Mouse (Mus musculus): Measurements from ENCODE around the gene Fam49a. TPM values are rescaled to one million over a fixed set of nuclear protein-coding genes. Genes with fewer than 3 reads are reported as not detected.
"Not testable (repeated sequence)": the region's sequence is repeated elsewhere in the genome, so short reads cannot be mapped to it uniquely, and the experiment has no call there.

Gene Fam49a
- total RNA-seq, 2 experiments from 2014 or later = 4.6 to 6.5 TPM

- DNase-seq = no peak
Measured at GRCm38 (mm10) chr12:12314326-12314725, 52.4 kb downstream of the Fam49a start.

DNA sequence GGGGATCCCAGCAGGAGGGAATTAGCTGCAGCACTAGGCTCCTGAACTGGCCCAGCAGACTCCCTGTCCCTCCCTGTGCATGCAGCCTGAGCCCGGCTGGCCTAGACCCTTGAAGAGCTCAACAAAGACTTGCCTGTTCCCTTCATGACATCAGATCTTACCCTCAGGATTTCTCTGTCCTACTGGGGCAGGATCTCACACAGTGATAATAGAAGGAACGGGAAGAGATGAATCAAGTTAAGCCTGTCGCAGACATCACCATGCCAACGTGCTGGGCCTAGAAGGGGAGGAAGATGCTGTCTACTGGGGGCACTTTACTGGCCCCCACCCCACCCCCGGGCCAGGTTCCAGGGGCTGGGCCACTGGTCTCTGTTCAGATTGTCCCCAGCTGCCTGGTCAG lies 53.1 kb downstream of the Fam49a start:
- peak; percentile 46 for DNase-seq

GRCm38 (mm10) chr12:12316956-12317355 lies 55.0 kb downstream of the Fam49a start:
- DNase-seq = no peak

DNA sequence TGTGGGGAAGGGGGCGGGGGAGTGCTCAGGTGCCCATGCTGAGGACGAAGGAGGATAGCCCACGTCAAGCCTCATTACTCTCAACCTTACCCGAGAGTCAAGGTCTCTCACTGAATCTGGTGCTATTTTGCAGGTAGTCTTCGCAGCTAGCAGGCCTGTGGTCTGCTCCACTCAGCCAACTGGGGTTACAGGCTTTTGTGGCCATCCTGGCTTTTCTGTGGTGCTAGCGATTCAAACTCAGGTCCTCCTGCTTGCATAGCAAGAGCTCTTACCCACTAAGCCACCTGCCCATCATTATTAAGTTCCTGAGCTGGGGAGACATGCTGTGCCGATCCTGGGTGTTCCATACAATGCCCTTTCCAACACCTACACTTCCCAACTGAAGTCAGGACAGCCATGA lies 55.7 kb downstream of the Fam49a start:
- no peak for DNase-seq

DNA sequence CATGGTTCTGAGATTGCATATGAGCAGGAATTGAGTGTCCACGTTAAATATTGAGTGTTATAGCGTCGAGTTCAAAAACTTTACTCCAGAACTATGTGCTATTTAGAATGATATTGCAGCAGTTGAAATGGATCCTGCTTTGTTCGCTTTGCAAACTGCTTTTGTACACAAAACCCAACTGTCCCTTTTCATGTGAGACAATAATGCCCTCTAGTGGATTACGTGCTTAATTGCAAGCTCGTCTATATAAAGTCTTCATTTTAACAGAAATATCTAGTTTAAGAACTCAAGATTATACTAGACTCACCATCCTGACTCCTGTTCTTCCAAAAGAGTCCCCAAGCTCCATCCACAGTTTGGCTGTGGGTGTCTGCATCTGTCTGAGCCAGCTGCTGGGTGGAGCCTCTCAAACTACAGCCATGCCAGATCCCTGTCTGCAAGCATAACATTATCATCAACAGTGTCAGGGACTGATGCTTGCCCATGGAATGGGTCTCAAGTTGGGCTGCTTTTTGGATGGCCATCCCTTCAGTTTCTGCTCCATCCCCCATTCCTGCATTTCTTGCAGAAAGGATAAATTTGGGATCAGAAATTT lies 56.3 kb downstream of the Fam49a start:
- no peak for DNase-seq

- DNase-seq = no peak
Measured at GRCm38 (mm10) chr12:12320693-12321092, 58.8 kb downstream of the Fam49a start.

GRCm38 (mm10) chr12:12321111-12321510 lies 59.2 kb downstream of the Fam49a start:
- no peak for DNase-seq

DNA sequence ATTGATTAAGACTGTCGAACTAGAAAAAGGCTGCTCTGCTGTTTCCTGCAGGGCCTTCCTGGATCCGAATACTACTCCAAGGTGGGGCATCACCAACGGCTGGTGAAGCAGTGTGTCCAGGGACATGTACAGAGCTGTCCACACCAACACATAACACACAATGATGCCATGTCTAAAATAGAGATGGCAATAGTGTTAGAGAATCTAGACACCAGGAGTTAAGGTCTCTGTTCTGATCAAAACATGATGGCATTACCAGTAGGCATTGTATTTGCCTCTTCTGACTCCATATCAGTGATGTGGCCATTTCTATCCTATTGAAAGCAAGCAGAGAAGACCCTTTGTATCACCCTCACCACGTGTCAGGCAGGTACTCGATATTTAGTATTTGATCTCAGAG lies 61.1 kb downstream of the Fam49a start:
- no peak for DNase-seq

DNA sequence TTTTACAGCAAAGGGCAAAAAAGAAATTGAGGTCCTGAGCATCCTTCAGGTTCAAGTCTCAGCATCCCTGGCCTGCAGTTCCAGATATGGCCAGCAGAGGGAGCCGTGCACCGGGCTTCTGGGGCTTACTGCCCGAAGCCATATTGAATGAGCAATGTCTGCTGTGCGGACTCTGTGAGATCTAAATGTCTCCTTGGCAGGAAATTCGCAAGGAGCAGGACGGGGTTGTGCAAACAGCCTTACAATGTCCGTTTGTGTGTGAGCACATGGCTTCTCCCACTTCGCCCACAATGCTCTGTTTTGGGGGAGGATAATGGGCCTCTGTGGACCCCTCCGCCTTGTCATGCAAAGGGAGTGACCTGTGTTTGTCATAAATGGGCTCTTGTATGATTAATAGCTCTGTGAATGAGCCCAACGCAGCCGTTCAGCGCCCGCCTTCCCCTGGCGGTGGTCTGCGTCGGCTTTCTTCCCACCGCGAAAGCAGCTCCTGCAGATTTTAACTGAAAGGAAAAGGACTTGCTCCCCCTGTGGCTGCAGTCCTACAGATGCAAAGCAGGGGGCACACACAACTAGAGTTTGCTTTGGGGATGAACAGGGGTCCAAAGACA lies 61.8 kb downstream of the Fam49a start:
- peak; percentile 62 for DNase-seq

DNA sequence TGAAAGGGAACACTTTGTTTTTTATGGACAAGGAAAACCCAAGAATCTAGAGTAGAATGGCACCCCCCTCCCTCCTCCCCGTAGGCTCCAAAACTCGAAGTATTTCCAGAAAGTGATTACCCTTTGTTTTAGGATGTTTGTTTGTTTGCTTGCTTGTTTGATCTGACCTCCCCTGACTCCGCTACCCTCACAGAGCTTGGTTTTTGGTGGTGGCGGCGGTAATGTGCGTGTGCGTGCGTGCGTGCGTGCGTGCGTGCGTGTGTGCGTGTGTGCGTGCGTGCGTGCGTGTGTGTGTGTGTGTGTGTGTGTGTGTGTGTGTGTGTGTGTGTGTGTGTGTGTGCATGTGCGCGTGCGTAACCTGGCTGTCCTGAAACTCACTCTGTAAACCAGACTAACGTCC lies 62.3 kb downstream of the Fam49a start:
- DNase-seq = not testable (repeated sequence)

DNA sequence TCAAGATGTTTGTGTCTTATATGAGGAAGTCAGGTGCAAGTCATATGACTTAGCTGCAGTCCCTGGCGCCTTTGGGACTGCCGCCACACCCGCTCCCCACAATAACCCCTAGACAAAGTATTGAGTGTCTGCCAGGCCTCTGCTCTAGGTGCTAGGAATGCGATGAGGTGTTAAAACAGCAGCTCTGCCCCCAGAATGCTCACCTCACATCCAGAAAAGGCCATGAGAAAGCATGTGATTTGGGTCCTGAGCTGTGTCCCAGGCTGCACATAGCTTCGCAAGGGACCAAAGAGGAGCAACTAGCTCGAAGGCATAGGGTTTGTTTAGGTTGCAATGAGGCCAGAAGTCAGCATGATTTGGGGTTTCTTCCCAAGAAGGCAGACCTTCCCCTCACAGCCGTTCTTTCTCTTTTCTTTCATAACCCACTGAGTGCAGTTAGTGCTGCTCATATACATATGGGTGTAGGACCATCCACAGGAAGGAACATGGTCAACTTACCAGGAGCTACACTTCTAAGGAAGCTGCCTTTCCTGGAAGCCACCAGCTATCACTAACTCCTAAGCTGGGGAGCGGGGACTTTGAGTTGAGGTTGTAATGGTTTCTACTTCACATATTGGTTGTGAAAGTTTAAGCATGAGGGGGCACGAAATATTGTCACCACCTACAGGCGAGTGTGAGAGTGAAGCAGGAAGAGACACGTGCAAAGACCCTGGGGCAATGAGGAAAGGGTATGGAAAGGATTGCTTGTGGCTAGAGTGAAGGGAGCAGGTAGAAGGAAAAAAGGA lies 71.8 kb downstream of the Fam49a start:
- no peak for DNase-seq

GRCm38 (mm10) chr12:12334486-12334885 lies 72.5 kb downstream of the Fam49a start:
- no peak for DNase-seq

- no peak for DNase-seq
Measured at GRCm38 (mm10) chr12:12335566-12335965, 73.6 kb downstream of the Fam49a start.

- no peak for DNase-seq
Measured at GRCm38 (mm10) chr12:12337378-12337777, 75.4 kb downstream of the Fam49a start.

DNA sequence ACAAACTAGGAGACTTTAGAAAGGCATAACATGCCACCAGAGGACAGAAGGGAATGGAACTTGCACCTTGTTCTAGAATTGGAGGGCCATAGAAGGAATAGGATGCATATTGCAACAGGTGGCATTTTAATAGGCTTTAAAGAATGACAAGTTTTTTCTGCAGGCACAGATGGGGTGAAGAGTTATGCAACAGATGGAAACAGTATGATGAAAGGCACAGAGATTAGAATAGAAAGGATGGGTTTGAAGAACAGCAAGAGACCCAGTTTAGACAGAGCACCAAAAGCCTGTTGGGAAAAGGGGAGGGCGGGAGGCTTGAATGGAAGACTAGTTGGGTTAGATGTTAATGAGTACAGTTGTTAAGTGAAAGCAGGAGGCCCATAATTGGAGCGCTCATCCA lies 81.4 kb downstream of the Fam49a start:
- DNase-seq = no peak

DNA sequence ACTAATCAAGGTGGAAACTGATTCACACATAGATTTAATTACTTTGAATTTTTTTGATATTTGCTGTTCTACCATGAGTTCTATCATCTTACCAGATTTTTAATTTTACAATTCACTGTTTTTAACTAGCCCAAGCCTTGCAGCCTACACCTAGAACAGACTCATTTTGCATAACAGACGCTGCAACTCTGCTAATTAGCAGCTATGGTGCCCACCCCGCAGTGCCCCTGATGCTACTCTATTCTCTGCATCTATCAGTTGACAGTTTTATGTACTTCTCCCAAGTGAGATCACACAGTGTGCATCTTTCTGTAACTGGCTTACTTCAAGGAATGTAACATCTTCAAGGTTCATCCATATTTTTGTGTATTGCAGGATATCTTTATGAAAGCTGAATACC lies 86.7 kb downstream of the Fam49a start:
- no peak for DNase-seq

DNA sequence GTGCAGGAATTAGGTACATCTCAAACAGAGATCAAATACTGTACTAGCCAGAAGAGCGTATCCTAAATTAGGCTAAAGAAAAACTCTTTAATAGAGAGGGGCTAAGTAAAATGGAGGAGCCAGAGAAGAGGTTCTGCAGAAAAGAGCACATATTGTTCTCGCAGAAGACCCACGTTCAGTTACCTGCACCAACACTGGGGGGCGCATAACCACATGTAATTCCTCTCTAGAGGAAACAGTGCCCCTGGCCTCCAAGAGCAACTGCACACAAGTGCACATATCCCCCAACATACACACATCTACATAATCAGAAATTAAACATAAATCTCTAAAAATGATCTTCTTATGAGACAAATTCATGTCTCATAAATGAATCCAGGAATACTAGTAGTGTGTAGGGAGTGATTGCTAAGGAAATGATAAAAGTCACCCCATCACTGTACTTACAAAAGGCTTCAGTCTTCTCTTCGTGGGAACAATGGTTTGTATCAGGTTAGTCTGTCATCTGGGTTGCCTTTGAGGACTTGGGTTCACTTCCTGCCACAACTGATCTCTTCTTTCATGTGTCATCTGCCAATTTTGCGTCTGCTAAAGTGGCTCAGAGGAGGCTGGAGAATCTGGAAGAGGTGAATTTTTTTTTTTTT lies 87.8 kb downstream of the Fam49a start:
- DNase-seq = no peak

GRCm38 (mm10) chr12:12351816-12352552 lies 90.0 kb downstream of the Fam49a start:
- no peak for DNase-seq

DNA sequence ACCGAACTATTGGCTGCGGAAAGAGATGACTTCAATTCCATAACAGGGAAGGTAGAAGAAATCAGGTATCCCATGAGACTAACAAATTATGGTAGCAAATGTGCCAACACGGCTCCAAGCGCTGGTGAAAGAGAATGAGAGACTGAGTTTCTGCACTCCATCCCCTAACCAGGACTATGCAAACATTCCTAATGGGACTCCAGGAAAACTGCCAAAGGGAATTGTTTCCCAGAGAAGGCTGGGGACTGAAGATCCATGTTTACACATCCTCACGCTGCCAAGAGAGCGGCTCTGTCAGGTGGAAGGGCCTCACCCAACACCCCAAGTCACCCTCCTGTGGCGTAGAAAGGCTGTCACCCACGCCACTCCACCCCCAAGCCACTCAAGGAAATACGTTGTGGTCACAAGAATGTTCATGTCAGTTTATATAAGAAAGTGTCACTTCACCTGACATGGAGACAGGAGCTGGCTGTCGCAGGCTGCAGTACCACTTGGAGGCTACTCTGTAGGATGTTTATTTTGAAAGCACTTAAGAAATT lies 92.2 kb downstream of the Fam49a start:
- DNase-seq = no peak

- no peak for DNase-seq
Measured at GRCm38 (mm10) chr12:12356048-12356447, 94.1 kb downstream of the Fam49a start.

DNA sequence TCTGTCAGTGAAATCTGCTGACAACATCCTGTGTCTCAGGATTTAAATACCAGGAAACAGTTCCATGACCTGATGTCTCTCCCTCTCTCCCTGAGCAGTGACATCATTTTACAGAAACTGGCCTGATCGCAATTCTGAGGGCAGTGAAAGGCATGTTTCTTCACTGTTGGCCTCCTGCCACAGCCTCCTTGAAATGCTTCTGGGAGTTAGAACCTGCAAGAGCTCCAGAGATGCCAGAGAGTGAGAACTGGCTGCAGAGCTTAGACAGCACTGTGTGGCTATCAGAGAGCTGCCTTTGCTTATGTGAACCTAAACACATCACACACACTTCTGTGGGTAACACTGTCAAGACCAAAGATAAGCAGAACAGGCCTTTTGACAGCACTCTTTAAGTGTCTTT lies 94.5 kb downstream of the Fam49a start:
- DNase-seq = no peak

DNA sequence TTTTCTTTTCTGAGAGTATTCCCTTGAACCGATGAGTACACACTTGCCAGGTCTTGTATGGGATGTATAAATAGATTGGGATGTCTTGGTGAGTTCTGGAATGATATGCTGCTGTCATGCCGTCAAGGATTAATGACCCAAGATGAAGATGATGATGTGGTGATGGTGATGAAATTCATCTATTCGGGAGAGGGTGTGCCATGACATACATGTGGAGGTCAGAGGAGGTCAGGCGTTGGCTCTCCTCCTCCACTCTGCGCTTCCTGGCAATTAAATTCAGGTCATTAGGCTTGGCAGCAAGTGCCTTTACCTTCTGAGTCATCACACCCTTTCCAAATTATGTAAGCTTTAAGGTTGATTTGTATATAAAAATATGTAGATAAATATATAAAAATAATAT lies 95.0 kb downstream of the Fam49a start:
- DNase-seq = no peak

Data from gastrocnemius, postnatal 25 days (tissue).